Mouse (Mus musculus) neutrophil, adult 5-6 weeks (primary cell): Measurements from ENCODE around the gene Hist1h2ab. TPM values are rescaled to one million over a fixed set of nuclear protein-coding genes. Genes with fewer than 3 reads are reported as not detected.

Experiments used
- ATAC-seq: fragments of 151-379, 151-347 bp; 2 replicates; pipeline ENCODE4 v1.8.0; 2017; ENCODE audit warnings: mild to moderate bottlenecking, moderate TSS enrichment; ENCODE audit not compliant: insufficient number of reproducible peaks, poor library complexity, low FRiP score, severe bottlenecking; ENCODE audit errors: extremely low read depth
- total RNA-seq: library from RNA; stranded (forward); fragments of 200-1000 nt; gene quantifications from 2 replicates; pipeline ENCODE4 v1.2.3, GENCODE M21; 2017

The Hist1h2ab gene
- total RNA-seq, 1 experiment from 2014 or later = 28.2 TPM

GRCm38 (mm10) chr13:23732156-23732804 is 18.6 kb upstream of the Hist1h2ab start:
- peak; percentile 84 for ATAC-seq

GRCm38 (mm10) chr13:23737091-23737490 is 13.8 kb upstream of the Hist1h2ab start:
- ATAC-seq = no peak

GRCm38 (mm10) chr13:23738041-23738440 is 12.9 kb upstream of the Hist1h2ab start:
- ATAC-seq = no peak

- ATAC-seq = peak; percentile 76
These were observed 12.3 kb upstream of the Hist1h2ab start, which contains the start of gene Hist1h1c for GRCm38 (mm10) chr13:23738677-23739068. Gene Hist1h1c (plus strand): TSS chr13:23738808.

GRCm38 (mm10) chr13:23739069-23739921 is 11.6 kb upstream of the Hist1h2ab start:
- ATAC-seq = peak; percentile 69

GRCm38 (mm10) chr13:23739922-23740252 is 11.0 kb upstream of the Hist1h2ab start:
- ATAC-seq = peak; percentile 57

- ATAC-seq = no peak
These were observed 10.6 kb upstream of the Hist1h2ab start for GRCm38 (mm10) chr13:23740256-23740840.

GRCm38 (mm10) chr13:23740910-23741309 is 10.0 kb upstream of the Hist1h2ab start:
- ATAC-seq = no peak

- ATAC-seq = no peak
These were observed 8.9 kb upstream of the Hist1h2ab start for GRCm38 (mm10) chr13:23742007-23742406.

- no peak for ATAC-seq
These were observed 7.7 kb upstream of the Hist1h2ab start for GRCm38 (mm10) chr13:23743215-23743614.

- no peak for ATAC-seq
These were observed 7.0 kb upstream of the Hist1h2ab start for GRCm38 (mm10) chr13:23743963-23744362.

GRCm38 (mm10) chr13:23744421-23745380 is 6.2 kb upstream of the Hist1h2ab start:
- no peak for ATAC-seq

GRCm38 (mm10) chr13:23745381-23746161 is 5.4 kb upstream of the Hist1h2ab start, which contains the start of gene Hist1h3c:
Gene Hist1h3c (minus strand): TSS chr13:23745602.
- ATAC-seq = peak; percentile 64

GRCm38 (mm10) chr13:23746201-23747080 is 4.5 kb upstream of the Hist1h2ab start, which contains the start of gene Hist1h2bb:
Gene Hist1h2bb (plus strand): TSS chr13:23746734.
- peak; percentile 89 for ATAC-seq

GRCm38 (mm10) chr13:23747081-23747891 is 3.6 kb upstream of the Hist1h2ab start:
- no peak for ATAC-seq

- ATAC-seq = no peak
These were observed 3.0 kb upstream of the Hist1h2ab start for GRCm38 (mm10) chr13:23747892-23748288.
